Mouse (Mus musculus): ENCODE results near the gene Rnf220. TPM values are rescaled to one million over a fixed set of nuclear protein-coding genes. Genes with fewer than 3 reads are reported as not detected.
A peak's percentile ranks its signal among the peaks of the same experiment; 100 is the strongest.

Gene Rnf220
- polyA plus RNA-seq, 1 experiment from 2014 or later: 111 TPM

- H3K9me3 ChIP-seq (replicated peaks): 0 out of 2 replicates have a peak, but pooled peaks cover 2% of the 10 kb centered on the region
- H3K4me1 ChIP-seq: no peaks in the 10 kb centered on the region
- no peak overlapping the region for H3K27ac ChIP-seq
- 85% methylated on average over 7 of the region's 7 CpGs for WGBS
- H3K4me2 ChIP-seq (replicated peaks): no peak overlapping the region
- no peak for ATAC-seq (ENCODE audit: low FRiP score)
- no peak overlapping the region for H3K4me3 ChIP-seq
- no peak overlapping the region for H3K9ac ChIP-seq
- H3K36me3 ChIP-seq: no peaks in the 10 kb centered on the region
- H3K27me3 ChIP-seq: peaks cover 87% of the 10 kb centered on the region
Observed at GRCm38 (mm10) chr4:117421077-117421476, 75.8 kb downstream of the Rnf220 start.

- Histone ChIP-seq H3K4me2 (replicated peaks) (no peak overlapping the region), H3K4me3 (no peak overlapping the region), H3K9ac (no peak overlapping the region), H3K4me1 (peaks cover 20% of the 10 kb centered on the region), H3K27ac (no peak overlapping the region), H3K36me3 (no peaks in the 10 kb centered on the region), H3K27me3 (peaks cover 98% of the 10 kb centered on the region), H3K9me3 (replicated peaks) (0 out of 2 replicates have a peak, but pooled peaks cover 2% of the 10 kb centered on the region)
- no peak for ATAC-seq (ENCODE audit: low FRiP score)
- 33% methylated on average over 1 of the region's 1 CpGs for WGBS
Observed at GRCm38 (mm10) chr4:117416827-117417226, 80.0 kb downstream of the Rnf220 start.

DNA sequence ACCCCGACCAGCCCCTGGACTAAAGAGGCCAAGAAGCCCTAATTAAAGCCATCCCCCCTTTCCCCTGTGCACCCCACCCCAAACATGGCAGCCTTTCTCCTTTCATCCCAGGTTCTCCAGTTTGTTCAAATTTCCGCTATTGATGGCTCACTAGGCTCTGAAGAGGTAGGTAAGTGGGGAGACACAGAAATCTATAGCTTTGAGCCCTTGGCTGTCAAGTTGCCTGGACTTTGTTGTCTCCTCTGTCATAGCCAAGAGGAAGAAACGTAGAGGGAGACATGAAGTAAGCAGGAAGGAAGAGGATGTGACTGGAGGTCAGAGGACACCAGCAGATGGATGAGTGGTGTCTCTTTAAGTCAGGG lies 86.8 kb downstream of the Rnf220 start:
- WGBS: 7% methylated on average over 3 of the region's 3 CpGs
- Histone ChIP-seq H3K4me3 (no peak overlapping the region), H3K27ac (peak overlapping the region; percentile 52)

DNA sequence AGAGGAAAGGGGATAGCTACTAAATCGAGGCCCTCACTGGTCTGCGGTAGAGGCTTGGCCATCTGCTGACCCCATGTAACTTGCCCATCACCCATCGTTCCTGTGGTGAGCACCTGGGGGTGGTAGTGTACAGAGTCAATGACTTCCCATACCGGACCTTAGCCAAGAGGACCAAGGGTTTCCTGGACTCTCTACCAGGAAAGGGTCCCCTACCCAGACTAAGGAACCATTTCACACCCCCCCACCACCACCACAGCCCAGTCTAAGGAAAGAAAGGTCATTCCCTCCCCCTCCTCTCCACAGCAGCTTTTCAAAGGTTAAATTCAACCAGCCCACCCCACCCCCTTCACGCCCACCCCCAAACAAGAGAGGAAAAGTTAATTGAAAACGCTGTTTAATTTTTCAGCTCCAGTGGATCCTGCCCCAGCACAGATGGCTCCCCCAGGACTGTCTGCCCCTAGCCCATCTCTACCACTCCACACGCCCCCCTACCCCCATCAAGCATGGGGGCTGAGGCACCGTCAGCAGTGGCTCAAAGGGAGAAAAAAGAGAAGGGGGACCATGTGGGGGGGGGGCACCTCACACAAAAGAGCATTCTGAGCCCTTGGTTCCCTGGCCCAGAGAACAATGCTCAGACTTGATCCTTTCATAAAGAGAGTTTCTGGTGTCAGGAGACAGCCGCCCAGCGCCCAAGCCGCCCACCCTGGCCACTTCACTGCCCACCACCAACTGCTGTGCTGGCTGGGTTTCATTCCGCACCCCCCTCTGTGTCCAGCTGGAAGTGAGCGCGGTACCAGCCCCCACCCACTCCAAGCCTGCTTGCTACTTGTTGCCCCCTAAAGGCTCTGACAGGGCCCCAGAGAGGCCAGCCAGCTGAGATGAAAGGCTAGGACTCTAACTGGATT lies 87.5 kb downstream of the Rnf220 start:
- no peaks in the 10 kb centered on the region for H3K36me3 ChIP-seq
- no peaks in the 10 kb centered on the region for H3K9me3 ChIP-seq (replicated peaks)
- peak; percentile 84 for ATAC-seq (ENCODE audit: low FRiP score)
- 16% methylated on average over 14 of the region's 14 CpGs for WGBS
- H3K4me2 ChIP-seq (replicated peaks): 0 out of 2 replicates have a peak overlapping the region, but pooled peaks have one; percentile 3
- H3K9ac ChIP-seq: no peak overlapping the region
- H3K4me1 ChIP-seq: peaks cover 48% of the 10 kb centered on the region
- H3K4me3 ChIP-seq: no peak overlapping the region
- H3K27me3 ChIP-seq: peaks cover 96% of the 10 kb centered on the region
- peak overlapping the region; percentile 52 for H3K27ac ChIP-seq

More for the DNA sequence above, 86.8 kb downstream of the Rnf220 start:
- H3K9me3 ChIP-seq (replicated peaks): no peaks in the 10 kb centered on the region
- H3K4me1 ChIP-seq: peaks cover 54% of the 10 kb centered on the region
- no peak overlapping the region for H3K9ac ChIP-seq
- no peaks in the 10 kb centered on the region for H3K36me3 ChIP-seq
- 0 out of 2 replicates have a peak overlapping the region, but pooled peaks have one; percentile 3 for H3K4me2 ChIP-seq (replicated peaks)
- ATAC-seq (ENCODE audit: low FRiP score): no peak
- H3K27me3 ChIP-seq: peaks cover 96% of the 10 kb centered on the region

DNA sequence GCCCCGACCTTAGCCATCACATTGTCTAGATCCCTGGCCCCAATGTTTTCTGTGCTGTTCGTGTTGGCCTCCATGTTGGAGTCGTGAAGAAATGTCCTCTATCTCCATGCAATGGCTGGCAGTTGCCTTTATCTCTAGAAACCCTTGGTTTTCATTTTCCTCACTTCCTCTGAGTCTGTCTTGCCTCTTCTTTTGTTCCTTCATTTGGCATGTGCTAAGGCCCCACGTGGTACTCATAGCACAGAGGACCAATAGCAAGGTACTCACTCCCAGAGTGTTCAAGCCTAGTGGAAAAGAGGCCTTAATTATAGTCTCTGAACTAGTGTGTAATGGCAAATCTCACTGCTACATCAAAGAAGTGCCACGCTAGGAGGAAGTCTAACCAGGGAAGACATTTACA lies 88.9 kb downstream of the Rnf220 start:
- Histone ChIP-seq H3K9me3 (replicated peaks) (no peaks in the 10 kb centered on the region), H3K36me3 (no peaks in the 10 kb centered on the region), H3K4me3 (no peak overlapping the region), H3K4me1 (peaks cover 44% of the 10 kb centered on the region), H3K9ac (no peak overlapping the region), H3K27ac (no peak overlapping the region), H3K4me2 (replicated peaks) (no peak overlapping the region), H3K27me3 (peaks cover 94% of the 10 kb centered on the region)
- no peak for ATAC-seq (ENCODE audit: low FRiP score)
- 79% methylated on average over 5 of the region's 5 CpGs for WGBS

GRCm38 (mm10) chr4:117405999-117406398 lies 90.9 kb downstream of the Rnf220 start:
- ATAC-seq (ENCODE audit: low FRiP score): no peak
- H3K4me2 ChIP-seq (replicated peaks): no peak overlapping the region
- no peak overlapping the region for H3K4me3 ChIP-seq
- peak overlapping the region; percentile 32; the same call in 1 of the 2 replicates for H3K27ac ChIP-seq
- peaks cover 34% of the 10 kb centered on the region for H3K4me1 ChIP-seq
- H3K9ac ChIP-seq: no peak overlapping the region
- 56% methylated on average over 9 of the region's 9 CpGs for WGBS
- H3K9me3 ChIP-seq (replicated peaks): no peaks in the 10 kb centered on the region
- no peaks in the 10 kb centered on the region for H3K36me3 ChIP-seq
- H3K27me3 ChIP-seq: peaks cover 98% of the 10 kb centered on the region

GRCm38 (mm10) chr4:117405211-117405610 lies 91.6 kb downstream of the Rnf220 start:
- Histone ChIP-seq H3K36me3 (no peaks in the 10 kb centered on the region), H3K4me3 (no peak overlapping the region), H3K9ac (no peak overlapping the region), H3K9me3 (replicated peaks) (no peaks in the 10 kb centered on the region), H3K4me2 (replicated peaks) (no peak overlapping the region), H3K4me1 (peaks cover 31% of the 10 kb centered on the region), H3K27ac (no peak overlapping the region), H3K27me3 (peaks cover 97% of the 10 kb centered on the region)
- WGBS: 65% methylated on average over 6 of the region's 6 CpGs
- no peak for ATAC-seq (ENCODE audit: low FRiP score)

GRCm38 (mm10) chr4:117403411-117403810 lies 93.4 kb downstream of the Rnf220 start:
- Histone ChIP-seq H3K27me3 (peaks cover 94% of the 10 kb centered on the region), H3K9ac (no peak overlapping the region), H3K4me3 (no peak overlapping the region), H3K9me3 (replicated peaks) (no peaks in the 10 kb centered on the region), H3K4me2 (replicated peaks) (no peak overlapping the region), H3K36me3 (no peaks in the 10 kb centered on the region), H3K27ac (no peak overlapping the region), H3K4me1 (peaks cover 19% of the 10 kb centered on the region)
- 54% methylated on average over 3 of the region's 3 CpGs for WGBS
- no peak for ATAC-seq (ENCODE audit: low FRiP score)

DNA sequence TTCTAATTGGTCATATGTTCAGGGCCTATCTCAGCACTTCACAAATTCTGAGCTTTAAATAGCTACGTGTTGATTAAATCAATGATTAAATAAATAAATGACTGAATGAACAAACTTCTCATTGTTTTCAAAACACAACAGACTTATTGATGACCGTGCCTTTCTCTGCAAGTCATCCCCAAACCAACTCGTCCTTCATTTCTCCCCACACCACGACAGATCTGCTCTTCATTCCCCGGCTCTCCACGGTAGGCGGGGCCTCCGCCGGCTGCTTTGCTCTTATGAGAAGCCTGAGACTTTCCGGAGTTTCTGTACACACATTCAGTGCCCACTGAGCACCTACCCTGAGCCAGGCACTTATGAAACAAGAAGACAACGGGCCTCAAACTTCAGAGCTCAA lies 99.7 kb downstream of the Rnf220 start:
- Histone ChIP-seq H3K9ac (no peak overlapping the region), H3K27ac (no peak overlapping the region), H3K27me3 (peaks cover 95% of the 10 kb centered on the region), H3K4me3 (no peak overlapping the region), H3K4me2 (replicated peaks) (no peak overlapping the region), H3K4me1 (peaks cover 24% of the 10 kb centered on the region), H3K36me3 (no peaks in the 10 kb centered on the region), H3K9me3 (replicated peaks) (no peaks in the 10 kb centered on the region)
- 69% methylated on average over 11 of the region's 11 CpGs for WGBS
- ATAC-seq (ENCODE audit: low FRiP score): no peak

- 45% methylated on average over 7 of the region's 7 CpGs for WGBS
- Histone ChIP-seq H3K9ac (no peak overlapping the region), H3K4me2 (replicated peaks) (no peak overlapping the region), H3K4me3 (no peak overlapping the region), H3K27ac (no peak overlapping the region), H3K27me3 (peaks cover 93% of the 10 kb centered on the region), H3K9me3 (replicated peaks) (no peaks in the 10 kb centered on the region), H3K4me1 (peaks cover 33% of the 10 kb centered on the region), H3K36me3 (no peaks in the 10 kb centered on the region)
- no peak for ATAC-seq (ENCODE audit: low FRiP score)
Observed at GRCm38 (mm10) chr4:117393027-117393426, 103.8 kb downstream of the Rnf220 start.

DNA sequence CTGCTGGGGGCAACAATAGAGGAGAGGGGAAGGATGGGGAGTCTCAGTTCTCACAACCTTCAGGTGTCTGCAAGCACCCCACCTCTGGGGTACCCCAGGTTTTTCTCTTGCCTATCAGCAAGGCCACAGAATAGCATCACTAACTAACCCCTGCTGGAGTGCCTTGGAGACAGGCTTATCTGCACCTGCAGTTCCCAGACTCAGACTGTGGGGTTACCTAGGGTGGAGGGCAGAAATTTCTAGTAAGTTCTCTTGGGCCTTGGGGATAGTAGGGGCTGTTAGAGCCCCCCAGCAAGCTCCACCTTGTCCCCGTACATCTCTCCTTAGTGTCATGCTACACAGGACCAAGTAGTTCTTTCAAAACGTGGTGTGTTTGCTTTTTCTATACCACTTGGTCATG lies 104.5 kb downstream of the Rnf220 start:
- peaks cover 31% of the 10 kb centered on the region for H3K4me1 ChIP-seq
- H3K27me3 ChIP-seq: peaks cover 92% of the 10 kb centered on the region
- H3K9me3 ChIP-seq (replicated peaks): no peaks in the 10 kb centered on the region
- WGBS: 21% methylated on average over 2 of the region's 2 CpGs
- H3K4me3 ChIP-seq: no peak overlapping the region
- no peak for ATAC-seq (ENCODE audit: low FRiP score)
- no peak overlapping the region for H3K9ac ChIP-seq
- no peaks in the 10 kb centered on the region for H3K36me3 ChIP-seq
- H3K27ac ChIP-seq: 0 out of 2 replicates have a peak overlapping the region, but pooled peaks have one; percentile 52
- H3K4me2 ChIP-seq (replicated peaks): peak overlapping the region; percentile 9; the same call in 1 of the 2 replicates

- H3K36me3 ChIP-seq: no peaks in the 10 kb centered on the region
- H3K4me1 ChIP-seq: peaks cover 28% of the 10 kb centered on the region
- ATAC-seq (ENCODE audit: low FRiP score): peak; percentile 58; the same call in 1 of the 2 replicates
- no peak overlapping the region for H3K4me3 ChIP-seq
- H3K4me2 ChIP-seq (replicated peaks): peak overlapping the region; percentile 9; the same call in 1 of the 2 replicates
- WGBS: 4% methylated on average over 9 of the region's 9 CpGs
- no peak overlapping the region for H3K9ac ChIP-seq
- peaks cover 90% of the 10 kb centered on the region for H3K27me3 ChIP-seq
- H3K9me3 ChIP-seq (replicated peaks): no peaks in the 10 kb centered on the region
- H3K27ac ChIP-seq: peak overlapping the region; percentile 52; the same call in 1 of the 2 replicates
Observed at GRCm38 (mm10) chr4:117391966-117392365, 104.9 kb downstream of the Rnf220 start.

Data from hindbrain, embryonic 12.5 days (tissue).